Mouse (Mus musculus): ENCODE data around the gene Gm20388. TPM values are rescaled to one million over a fixed set of nuclear protein-coding genes. Genes with fewer than 3 reads are reported as not detected.
A peak's percentile ranks its signal among the peaks of the same experiment; 100 is the strongest.

Gm20388 gene
- polyA plus RNA-seq, 1 experiment from 2014 or later = 3.6 TPM

GRCm38 (mm10) chr8:121479144-121479543 lies 1568.5 kb downstream of the Gm20388 start:
- Histone ChIP-seq H3K27ac (replicated peaks) (peak overlapping the region; percentile 84; the same call in 1 of the 2 replicates), H3K36me3 (replicated peaks) (no peaks in the 10 kb centered on the region), H3K27me3 (replicated peaks; ENCODE audit: low read depth, poor library complexity, severe bottlenecking) (peaks cover 41% of the 10 kb centered on the region), H3K9me3 (no peaks in the 10 kb centered on the region), H3K4me1 (peaks cover 68% of the 10 kb centered on the region), H3K4me3 (no peak overlapping the region)
- WGBS = 75% methylated on average over 8 of the region's 8 CpGs
- no peak for DNase-seq (ENCODE audit: low spot score)

- Histone ChIP-seq H3K27ac (replicated peaks) (peak overlapping the region; percentile 20; the same call in 1 of the 2 replicates), H3K9me3 (no peaks in the 10 kb centered on the region), H3K27me3 (replicated peaks; ENCODE audit: low read depth, poor library complexity, severe bottlenecking) (peaks cover 34% of the 10 kb centered on the region), H3K36me3 (replicated peaks) (no peaks in the 10 kb centered on the region), H3K4me1 (peaks cover 67% of the 10 kb centered on the region), H3K4me3 (no peak overlapping the region)
- 69% methylated on average over 26 of the region's 26 CpGs for WGBS
- no peak for DNase-seq (ENCODE audit: low spot score)
Observed at GRCm38 (mm10) chr8:121480411-121481031, 1569.9 kb downstream of the Gm20388 start.

- Histone ChIP-seq H3K27ac (replicated peaks) (peak overlapping the region; percentile 44; the same call in 1 of the 2 replicates), H3K36me3 (replicated peaks) (no peaks in the 10 kb centered on the region), H3K4me3 (no peak overlapping the region), H3K9me3 (no peaks in the 10 kb centered on the region), H3K4me1 (peaks cover 52% of the 10 kb centered on the region), H3K27me3 (replicated peaks; ENCODE audit: low read depth, poor library complexity, severe bottlenecking) (peaks cover 14% of the 10 kb centered on the region)
- 73% methylated on average over 23 of the region's 23 CpGs for WGBS
- no peak for DNase-seq (ENCODE audit: low spot score)
Observed at GRCm38 (mm10) chr8:121484072-121484782, 1573.6 kb downstream of the Gm20388 start.

- no peaks in the 10 kb centered on the region for H3K36me3 ChIP-seq (replicated peaks)
- DNase-seq (ENCODE audit: low spot score) = no peak
- H3K27me3 ChIP-seq (replicated peaks; ENCODE audit: low read depth, poor library complexity, severe bottlenecking) = peaks cover 12% of the 10 kb centered on the region; the same call in 1 of the 2 replicates
- 39% methylated on average over 9 of the region's 9 CpGs for WGBS
- peaks cover 23% of the 10 kb centered on the region for H3K4me1 ChIP-seq
- no peak overlapping the region for H3K27ac ChIP-seq (replicated peaks)
- no peaks in the 10 kb centered on the region for H3K9me3 ChIP-seq
- H3K4me3 ChIP-seq = no peak overlapping the region
Observed at GRCm38 (mm10) chr8:121491633-121492032, 1581.0 kb downstream of the Gm20388 start.

GRCm38 (mm10) chr8:121497621-121498020 lies 1587.0 kb downstream of the Gm20388 start:
- Histone ChIP-seq H3K4me1 (peaks cover 35% of the 10 kb centered on the region), H3K9me3 (no peaks in the 10 kb centered on the region), H3K27ac (replicated peaks) (no peak overlapping the region), H3K27me3 (replicated peaks; ENCODE audit: low read depth, poor library complexity, severe bottlenecking) (peaks cover 27% of the 10 kb centered on the region), H3K4me3 (no peak overlapping the region), H3K36me3 (replicated peaks) (no peaks in the 10 kb centered on the region)
- DNase-seq (ENCODE audit: low spot score) = no peak
- WGBS = 84% methylated on average over 6 of the region's 6 CpGs

GRCm38 (mm10) chr8:121511751-121512150 lies 1601.1 kb downstream of the Gm20388 start:
- Histone ChIP-seq H3K27ac (replicated peaks) (no peak overlapping the region; the same call in 1 of the 2 replicates), H3K9me3 (no peaks in the 10 kb centered on the region), H3K27me3 (replicated peaks; ENCODE audit: low read depth, poor library complexity, severe bottlenecking) (peaks cover 65% of the 10 kb centered on the region), H3K36me3 (replicated peaks) (no peaks in the 10 kb centered on the region), H3K4me1 (peaks cover 17% of the 10 kb centered on the region), H3K4me3 (no peak overlapping the region)
- DNase-seq (ENCODE audit: low spot score) = no peak
- WGBS = 49% methylated on average over 9 of the region's 9 CpGs

- H3K36me3 ChIP-seq (replicated peaks) = no peaks in the 10 kb centered on the region
- WGBS = 7% methylated on average over 12 of the region's 12 CpGs
- H3K27me3 ChIP-seq (replicated peaks; ENCODE audit: low read depth, poor library complexity, severe bottlenecking) = peaks cover 60% of the 10 kb centered on the region
Observed at GRCm38 (mm10) chr8:121513429-121513828, 1602.8 kb downstream of the Gm20388 start.

GRCm38 (mm10) chr8:121525111-121525818 lies 1614.6 kb downstream of the Gm20388 start:
- Histone ChIP-seq H3K27ac (replicated peaks) (no peak overlapping the region), H3K4me3 (no peak overlapping the region), H3K9me3 (no peaks in the 10 kb centered on the region), H3K4me1 (peaks cover 10% of the 10 kb centered on the region; the same call in 1 of the 2 replicates), H3K36me3 (replicated peaks) (no peaks in the 10 kb centered on the region), H3K27me3 (replicated peaks; ENCODE audit: low read depth, poor library complexity, severe bottlenecking) (peaks cover 26% of the 10 kb centered on the region; the same call in 1 of the 2 replicates)
- 87% methylated on average over 18 of the region's 18 CpGs for WGBS
- DNase-seq (ENCODE audit: low spot score) = no peak

More at GRCm38 (mm10) chr8:121513429-121513828, 1602.8 kb downstream of the Gm20388 start:
- DNase-seq (ENCODE audit: low spot score) = peak; percentile 88
- Histone ChIP-seq H3K4me1 (peaks cover 12% of the 10 kb centered on the region), H3K9me3 (no peaks in the 10 kb centered on the region), H3K27ac (replicated peaks) (no peak overlapping the region), H3K4me3 (no peak overlapping the region)

GRCm38 (mm10) chr8:121526811-121527550 lies 1616.3 kb downstream of the Gm20388 start:
- Histone ChIP-seq H3K36me3 (replicated peaks) (no peaks in the 10 kb centered on the region), H3K4me3 (no peak overlapping the region), H3K4me1 (peaks cover 14% of the 10 kb centered on the region; the same call in 1 of the 2 replicates), H3K27ac (replicated peaks) (no peak overlapping the region; the same call in 1 of the 2 replicates), H3K27me3 (replicated peaks; ENCODE audit: low read depth, poor library complexity, severe bottlenecking) (peaks cover 30% of the 10 kb centered on the region; the same call in 1 of the 2 replicates), H3K9me3 (no peaks in the 10 kb centered on the region)
- 67% methylated on average over 6 of the region's 6 CpGs for WGBS
- DNase-seq (ENCODE audit: low spot score) = no peak

- Histone ChIP-seq H3K36me3 (replicated peaks) (no peaks in the 10 kb centered on the region), H3K27me3 (replicated peaks; ENCODE audit: low read depth, poor library complexity, severe bottlenecking) (peaks cover 28% of the 10 kb centered on the region; the same call in 1 of the 2 replicates), H3K4me3 (no peak overlapping the region), H3K9me3 (no peaks in the 10 kb centered on the region), H3K4me1 (peaks cover 13% of the 10 kb centered on the region; the same call in 1 of the 2 replicates), H3K27ac (replicated peaks) (no peak overlapping the region)
- 83% methylated on average over 9 of the region's 9 CpGs for WGBS
- DNase-seq (ENCODE audit: low spot score) = no peak
Observed at GRCm38 (mm10) chr8:121527751-121528150, 1617.1 kb downstream of the Gm20388 start.

- Histone ChIP-seq H3K36me3 (replicated peaks) (no peaks in the 10 kb centered on the region), H3K4me1 (peaks cover 13% of the 10 kb centered on the region; the same call in 1 of the 2 replicates), H3K4me3 (no peak overlapping the region), H3K9me3 (no peaks in the 10 kb centered on the region), H3K27ac (replicated peaks) (no peak overlapping the region), H3K27me3 (replicated peaks; ENCODE audit: low read depth, poor library complexity, severe bottlenecking) (0 out of 2 replicates have a peak, but pooled peaks cover 24% of the 10 kb centered on the region)
- no peak for DNase-seq (ENCODE audit: low spot score)
- 88% methylated on average over 15 of the region's 15 CpGs for whole genome bisulfite sequencing
Observed at GRCm38 (mm10) chr8:121528790-121529189, 1618.1 kb downstream of the Gm20388 start.

- Histone ChIP-seq H3K27me3 (replicated peaks; ENCODE audit: low read depth, poor library complexity, severe bottlenecking) (0 out of 2 replicates have a peak, but pooled peaks cover 16% of the 10 kb centered on the region), H3K4me3 (no peak overlapping the region), H3K9me3 (no peaks in the 10 kb centered on the region), H3K27ac (replicated peaks) (no peak overlapping the region), H3K4me1 (peaks cover 13% of the 10 kb centered on the region; the same call in 1 of the 2 replicates), H3K36me3 (replicated peaks) (no peaks in the 10 kb centered on the region)
- DNase-seq (ENCODE audit: low spot score) = no peak
- WGBS = 85% methylated on average over 10 of the region's 10 CpGs
Observed at GRCm38 (mm10) chr8:121530639-121531038, 1620.0 kb downstream of the Gm20388 start.

All from embryonic facial prominence, embryonic 10.5 days (tissue).